Mouse (Mus musculus): Measurements from ENCODE around the gene Deup1. TPM values are rescaled to one million over a fixed set of nuclear protein-coding genes. Genes with fewer than 3 reads are reported as not detected.
A peak's percentile ranks its signal among the peaks of the same experiment; 100 is the strongest.

The Deup1 gene
- total RNA-seq, 2 experiments from 2014 or later = 0.61 to 1.00 TPM

- no peak for TF ChIP-seq CTCF (conservative IDR thresholded peaks at IDR 0.05)
- H3K27ac ChIP-seq = no peak overlapping the region
- H3K4me3 ChIP-seq = no peak overlapping the region
- DNase-seq (ENCODE audit: low spot score in 2 of 2) = no peak
Observed at GRCm38 (mm10) chr9:15617061-15617460, 10.7 kb downstream of the Deup1 start.

- no peak for TF ChIP-seq CTCF (conservative IDR thresholded peaks at IDR 0.05)
- Histone ChIP-seq H3K27ac (no peak overlapping the region), H3K4me3 (no peak overlapping the region)
- DNase-seq (ENCODE audit: low spot score in 2 of 2) = no peak
Observed at GRCm38 (mm10) chr9:15616471-15616870, 11.3 kb downstream of the Deup1 start.

- Histone ChIP-seq H3K27ac (no peak overlapping the region), H3K4me3 (no peak overlapping the region)
- peak; percentile 55 for TF ChIP-seq CTCF (conservative IDR thresholded peaks at IDR 0.05)
- peak in 1 of 2 experiments; percentile 39 for DNase-seq (ENCODE audit: low spot score in 2 of 2)
Observed at GRCm38 (mm10) chr9:15609280-15609930, 18.3 kb downstream of the Deup1 start.

- TF ChIP-seq CTCF (conservative IDR thresholded peaks at IDR 0.05) = no peak
- Histone ChIP-seq H3K27ac (no peak overlapping the region), H3K4me3 (no peak overlapping the region)
- DNase-seq (ENCODE audit: low spot score in 2 of 2) = no peak
Observed at GRCm38 (mm10) chr9:15607601-15608000, 20.1 kb downstream of the Deup1 start.

- H3K4me3 ChIP-seq = no peak overlapping the region
- H3K27ac ChIP-seq = no peak overlapping the region
- no peak for TF ChIP-seq CTCF (conservative IDR thresholded peaks at IDR 0.05)
- DNase-seq (ENCODE audit: low spot score in 2 of 2) = no peak
Observed at GRCm38 (mm10) chr9:15603156-15603555, 24.6 kb downstream of the Deup1 start.

GRCm38 (mm10) chr9:15600859-15601540, 26.7 kb downstream of the Deup1 start:
- TF ChIP-seq CTCF (conservative IDR thresholded peaks at IDR 0.05) = 0 out of 2 replicates have a peak, but pooled peaks have one; percentile 11
- H3K4me3 ChIP-seq = no peak overlapping the region
- no peak overlapping the region for H3K27ac ChIP-seq
- no peak for DNase-seq (ENCODE audit: low spot score in 2 of 2)

GRCm38 (mm10) chr9:15600156-15600858, 27.4 kb downstream of the Deup1 start:
- no peak overlapping the region for H3K4me3 ChIP-seq
- H3K27ac ChIP-seq = no peak overlapping the region
- TF ChIP-seq CTCF (conservative IDR thresholded peaks at IDR 0.05) = no peak
- DNase-seq (ENCODE audit: low spot score in 2 of 2) = no peak

GRCm38 (mm10) chr9:15596598-15596997, 31.1 kb downstream of the Deup1 start:
- TF ChIP-seq CTCF (conservative IDR thresholded peaks at IDR 0.05) = no peak
- no peak for DNase-seq (ENCODE audit: low spot score in 2 of 2)
- Histone ChIP-seq H3K4me3 (no peak overlapping the region), H3K27ac (no peak overlapping the region)

- Histone ChIP-seq H3K27ac (no peak overlapping the region), H3K4me3 (no peak overlapping the region)
- TF ChIP-seq CTCF (conservative IDR thresholded peaks at IDR 0.05) = no peak
- no peak for DNase-seq (ENCODE audit: low spot score in 2 of 2)
Observed at GRCm38 (mm10) chr9:15594148-15594547, 33.6 kb downstream of the Deup1 start.

- DNase-seq (ENCODE audit: low spot score in 2 of 2) = no peak
- no peak for TF ChIP-seq CTCF (conservative IDR thresholded peaks at IDR 0.05)
- no peak overlapping the region for H3K4me3 ChIP-seq
Observed at GRCm38 (mm10) chr9:15587157-15587854, 40.4 kb downstream of the Deup1 start.

GRCm38 (mm10) chr9:15585956-15586355, 41.8 kb downstream of the Deup1 start:
- Histone ChIP-seq H3K27ac (no peak overlapping the region), H3K4me3 (no peak overlapping the region)
- no peak for DNase-seq (ENCODE audit: low spot score in 2 of 2)
- TF ChIP-seq CTCF (conservative IDR thresholded peaks at IDR 0.05) = no peak

More at GRCm38 (mm10) chr9:15587157-15587854, 40.4 kb downstream of the Deup1 start:
- H3K27ac ChIP-seq = no peak overlapping the region

- TF ChIP-seq CTCF (conservative IDR thresholded peaks at IDR 0.05) = no peak
- DNase-seq (ENCODE audit: low spot score in 2 of 2) = no peak
- H3K27ac ChIP-seq = no peak overlapping the region
- H3K4me3 ChIP-seq = no peak overlapping the region
Observed at GRCm38 (mm10) chr9:15584209-15584608, 43.5 kb downstream of the Deup1 start.

- peak; percentile 7 to 38 for DNase-seq (ENCODE audit: low spot score in 2 of 2)
- TF ChIP-seq CTCF (conservative IDR thresholded peaks at IDR 0.05) = no peak
- H3K4me3 ChIP-seq = no peak overlapping the region
- H3K27ac ChIP-seq = peak overlapping the region; percentile 73
Observed at GRCm38 (mm10) chr9:15582026-15582425, 45.7 kb downstream of the Deup1 start.
